ENCODE assay signal across 13 mouse cellular contexts in genomic region chr1:192232696-192233095, GRCm38 (mm10). TPM values are rescaled to one million over a fixed set of nuclear protein-coding genes. Genes with fewer than 3 reads are reported as not detected.
"Had no signal": no experiment of that assay in that cellular context is flagged by ENCODE, and none has a peak within 500 bp of the region (broad histone marks: within the 10 kb centered on the region; RNA-seq: fewer than 3 reads in every experiment).

No protein-coding gene starts in this region.

- DNase-seq: retina, postnatal 1 day; right cerebral cortex, adult 18-20 months; right cerebral cortex, postnatal 14 days; right cerebral cortex, postnatal 25 days; right cerebral cortex, postnatal 4 days; spleen, adult 18-20 months; thymus, adult 18-20 months; thymus, adult 2 months; thymus, postnatal 14 days; thymus, postnatal 25 days; thymus, postnatal 36 days; thymus, postnatal 4 days had no signal

RNA-seq across cellular contexts. Expression of gene Kcnh1, which starts 42.1 kb away (rescaled TPM):
- total RNA-seq: neutrophil, adult 5-6 weeks had no signal
